Mouse (Mus musculus): ENCODE measurements around the gene Prdm12.
"Not testable (repeated sequence)": the region's sequence is repeated elsewhere in the genome, so short reads cannot be mapped to it uniquely, and the experiment has no call there.

Gene Prdm12

GRCm38 (mm10) chr2:31653971-31654853, 14.4 kb downstream of the Prdm12 start:
- DNase-seq, result peak; percentile 27 to 57

- DNase-seq, result peak; percentile 62 to 76
Observed at GRCm38 (mm10) chr2:31654854-31655559, 15.2 kb downstream of the Prdm12 start.

GRCm38 (mm10) chr2:31656374-31656773, 16.5 kb downstream of the Prdm12 start:
- DNase-seq, result no peak

GRCm38 (mm10) chr2:31662939-31663803, 23.3 kb downstream of the Prdm12 start:
- no peak for DNase-seq

GRCm38 (mm10) chr2:31663804-31664180, 24.0 kb downstream of the Prdm12 start:
- no peak for DNase-seq

- DNase-seq, result no peak
Observed at GRCm38 (mm10) chr2:31667332-31667731, 27.5 kb downstream of the Prdm12 start.

GRCm38 (mm10) chr2:31670551-31671035, 30.8 kb downstream of the Prdm12 start, which contains the start of gene Exosc2:
Gene Exosc2, plus strand, starts transcription at chr2:31670715.
- peak; percentile 90 to 92 for DNase-seq

- DNase-seq, result no peak
Observed at GRCm38 (mm10) chr2:31678641-31679040, 38.8 kb downstream of the Prdm12 start.

- not testable (repeated sequence) for DNase-seq
Observed at GRCm38 (mm10) chr2:31681051-31681707, 41.3 kb downstream of the Prdm12 start.

- no peak for DNase-seq
Observed at GRCm38 (mm10) chr2:31681731-31682235, 41.9 kb downstream of the Prdm12 start.

- DNase-seq, result peak; percentile 61 to 69
Observed at GRCm38 (mm10) chr2:31683666-31684065, 43.8 kb downstream of the Prdm12 start.

GRCm38 (mm10) chr2:31688074-31688925, 48.5 kb downstream of the Prdm12 start, which contains the start of gene Abl1:
Gene Abl1, plus strand, starts transcription at chr2:31688376.
- peak; percentile 92 to 99 for DNase-seq

- no peak for DNase-seq
Observed at GRCm38 (mm10) chr2:31689045-31689444, 49.2 kb downstream of the Prdm12 start.

- DNase-seq, result no peak
Observed at GRCm38 (mm10) chr2:31690063-31690462, 50.2 kb downstream of the Prdm12 start.

GRCm38 (mm10) chr2:31698209-31698608, 58.4 kb downstream of the Prdm12 start:
- DNase-seq, result no peak

- no peak for DNase-seq
Observed at GRCm38 (mm10) chr2:31700545-31701446, 61.0 kb downstream of the Prdm12 start.

GRCm38 (mm10) chr2:31703226-31703625, 63.4 kb downstream of the Prdm12 start:
- DNase-seq, result no peak

All from cerebellum, adult 18-20 months (tissue).